Mouse (Mus musculus): ENCODE results near the gene Ints2. TPM values are rescaled to one million over a fixed set of nuclear protein-coding genes. Genes with fewer than 3 reads are reported as not detected.

Ints2 gene
- polyA plus RNA-seq, 1 experiment from 2014 or later: 27.9 TPM

DNA sequence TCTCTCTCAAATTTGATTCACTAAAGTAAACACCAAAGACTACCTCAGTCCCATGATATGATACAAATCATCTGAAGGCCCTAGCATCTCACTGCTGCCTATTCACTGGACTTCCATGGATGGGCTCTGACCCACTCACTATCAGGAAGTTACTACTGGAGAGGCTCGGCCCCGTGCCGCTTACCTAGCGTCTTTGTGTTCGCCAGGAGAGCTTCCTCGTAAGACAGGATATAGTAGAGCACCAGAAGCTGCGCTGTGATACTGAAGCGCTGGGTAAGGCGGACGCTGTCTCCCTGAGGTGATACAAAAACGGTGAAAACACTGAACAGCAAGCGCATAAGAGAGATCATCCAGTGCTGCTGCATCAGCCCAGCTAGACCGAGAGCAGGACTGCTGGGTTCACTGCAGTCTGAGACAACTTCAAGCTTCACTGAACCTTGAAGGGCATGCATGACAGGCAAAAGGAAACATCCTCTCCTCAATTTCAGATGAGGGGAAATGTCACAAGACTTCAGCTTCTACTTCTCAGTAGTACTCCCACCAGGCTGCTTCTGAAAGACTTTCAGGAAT lies 25.5 kb downstream of the Ints2 start:
- Histone ChIP-seq H3K9me3 (ENCODE audit: control insufficient read depth, low read length) (no peaks in the 10 kb centered on the region), H3K36me3 (ENCODE audit: control insufficient read depth, insufficient read depth, low read length) (peaks cover 80% of the 10 kb centered on the region), H3K4me3 (ENCODE audit: low read depth, low read length) (no peak overlapping the region), H3K9ac (ENCODE audit: low read depth, low read length) (no peak overlapping the region), H3K4me2 (ENCODE audit: low read depth, low read length) (no peak overlapping the region), H3K27ac (replicated peaks; ENCODE audit: low read depth, low read length) (no peak overlapping the region), H3K4me1 (ENCODE audit: control insufficient read depth, insufficient read depth, low read length) (no peaks in the 10 kb centered on the region), H3K27me3 (replicated peaks; ENCODE audit: control insufficient read depth, insufficient read depth, low read length) (no peaks in the 10 kb centered on the region)
- no peak for ATAC-seq (ENCODE audit: low read depth)
- WGBS: 95% methylated on average over 13 of the region's 13 CpGs
- no peak for DNase-seq (ENCODE audit: low spot score)

DNA sequence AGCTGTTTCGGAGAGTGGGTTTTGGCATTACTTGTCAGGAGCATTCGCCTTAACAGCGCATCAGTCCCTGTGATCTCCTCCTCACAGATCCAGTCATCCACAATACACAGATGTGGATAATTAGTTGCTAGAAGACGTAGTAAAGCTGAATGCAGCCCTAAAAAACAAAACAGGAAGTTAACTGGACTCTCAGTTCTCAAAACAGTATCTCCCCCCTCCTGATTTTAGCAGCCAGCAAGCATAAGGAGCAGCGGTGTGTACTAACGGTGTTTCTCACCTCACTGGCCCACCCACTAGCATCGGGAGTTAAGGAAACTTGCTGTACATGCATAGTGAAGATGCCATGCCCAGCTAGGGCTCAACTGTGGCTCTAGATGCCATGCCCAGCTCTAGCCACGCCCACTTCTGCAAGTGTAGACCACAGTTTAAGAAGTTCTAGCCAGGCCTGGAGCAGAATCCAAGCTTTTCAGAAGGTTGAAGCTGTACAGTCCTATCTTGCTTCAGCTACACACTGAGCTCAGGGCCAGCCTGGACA lies 30.7 kb downstream of the Ints2 start:
- no peak overlapping the region for H3K27ac ChIP-seq (replicated peaks; ENCODE audit: low read depth, low read length)
- no peak for ATAC-seq (ENCODE audit: low read depth)
- no peaks in the 10 kb centered on the region for H3K27me3 ChIP-seq (replicated peaks; ENCODE audit: control insufficient read depth, insufficient read depth, low read length)
- H3K9ac ChIP-seq (ENCODE audit: low read depth, low read length): no peak overlapping the region
- no peak overlapping the region for H3K4me2 ChIP-seq (ENCODE audit: low read depth, low read length)
- 84% methylated on average over 8 of the region's 8 CpGs for WGBS
- no peak overlapping the region for H3K4me3 ChIP-seq (ENCODE audit: low read depth, low read length)
- DNase-seq (ENCODE audit: low spot score): no peak
- no peaks in the 10 kb centered on the region for H3K9me3 ChIP-seq (ENCODE audit: control insufficient read depth, low read length)
- no peaks in the 10 kb centered on the region for H3K4me1 ChIP-seq (ENCODE audit: control insufficient read depth, insufficient read depth, low read length)
- H3K36me3 ChIP-seq (ENCODE audit: control insufficient read depth, insufficient read depth, low read length): peaks cover 82% of the 10 kb centered on the region

DNA sequence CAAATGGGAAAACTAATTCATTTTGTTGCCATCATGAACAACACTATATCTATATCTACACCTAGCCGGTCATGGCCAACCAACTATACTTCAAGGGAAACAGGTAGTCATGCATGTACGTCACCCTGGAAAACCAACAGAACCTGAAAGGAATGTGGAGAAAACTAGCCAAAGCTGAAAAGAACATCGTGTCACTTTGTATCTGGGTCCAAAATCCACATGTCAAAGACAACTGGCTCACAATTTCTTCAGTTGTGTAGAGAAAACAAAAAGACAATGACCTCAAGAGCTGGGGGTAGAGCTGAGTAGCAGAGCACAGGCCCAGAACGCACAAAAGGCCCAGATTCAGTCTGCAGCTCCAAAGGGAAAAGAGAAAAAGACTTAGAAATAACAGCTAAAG lies 31.6 kb downstream of the Ints2 start:
- 92% methylated on average over 4 of the region's 4 CpGs for WGBS
- no peak for ATAC-seq (ENCODE audit: low read depth)
- Histone ChIP-seq H3K4me1 (ENCODE audit: control insufficient read depth, insufficient read depth, low read length) (no peaks in the 10 kb centered on the region), H3K27ac (replicated peaks; ENCODE audit: low read depth, low read length) (no peak overlapping the region), H3K27me3 (replicated peaks; ENCODE audit: control insufficient read depth, insufficient read depth, low read length) (no peaks in the 10 kb centered on the region), H3K9me3 (ENCODE audit: control insufficient read depth, low read length) (no peaks in the 10 kb centered on the region), H3K4me3 (ENCODE audit: low read depth, low read length) (no peak overlapping the region), H3K4me2 (ENCODE audit: low read depth, low read length) (no peak overlapping the region), H3K9ac (ENCODE audit: low read depth, low read length) (no peak overlapping the region), H3K36me3 (ENCODE audit: control insufficient read depth, insufficient read depth, low read length) (peaks cover 81% of the 10 kb centered on the region)
- no peak for DNase-seq (ENCODE audit: low spot score)

GRCm38 (mm10) chr11:86211803-86212202 lies 45.6 kb downstream of the Ints2 start:
- no peak overlapping the region for H3K4me3 ChIP-seq (ENCODE audit: low read depth, low read length)
- peaks cover 72% of the 10 kb centered on the region for H3K36me3 ChIP-seq (ENCODE audit: control insufficient read depth, insufficient read depth, low read length)
- no peak overlapping the region for H3K4me2 ChIP-seq (ENCODE audit: low read depth, low read length)
- ATAC-seq (ENCODE audit: low read depth): no peak
- no peak overlapping the region for H3K9ac ChIP-seq (ENCODE audit: low read depth, low read length)
- DNase-seq (ENCODE audit: low spot score): no peak
- WGBS: 78% methylated on average over 1 of the region's 1 CpGs
- 0 out of 2 replicates have a peak, but pooled peaks cover 5% of the 10 kb centered on the region for H3K9me3 ChIP-seq (ENCODE audit: control insufficient read depth, low read length)
- no peaks in the 10 kb centered on the region for H3K27me3 ChIP-seq (replicated peaks; ENCODE audit: control insufficient read depth, insufficient read depth, low read length)
- H3K27ac ChIP-seq (replicated peaks; ENCODE audit: low read depth, low read length): no peak overlapping the region
- H3K4me1 ChIP-seq (ENCODE audit: control insufficient read depth, insufficient read depth, low read length): no peaks in the 10 kb centered on the region

DNA sequence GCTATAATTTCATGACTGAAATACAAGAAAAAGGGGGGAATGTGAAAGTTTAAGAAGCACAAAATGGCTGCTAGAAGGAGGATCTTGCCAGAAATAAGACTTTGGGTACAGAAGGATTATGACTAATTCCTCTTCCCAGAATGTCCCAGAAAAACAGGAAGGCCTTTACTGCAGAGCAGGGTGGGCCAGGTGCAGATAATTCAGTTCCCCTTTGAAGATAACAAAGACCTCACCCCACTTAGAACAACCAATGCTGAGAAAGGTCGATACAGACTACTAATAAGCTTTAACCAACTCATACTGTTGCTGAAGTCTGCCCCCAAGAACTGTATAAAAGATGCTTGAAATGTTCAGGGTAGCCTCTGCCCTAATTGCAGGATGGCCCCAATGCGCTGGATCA lies 48.3 kb downstream of the Ints2 start:
- Histone ChIP-seq H3K9ac (ENCODE audit: low read depth, low read length) (no peak overlapping the region), H3K4me2 (ENCODE audit: low read depth, low read length) (no peak overlapping the region), H3K36me3 (ENCODE audit: control insufficient read depth, insufficient read depth, low read length) (peaks cover 75% of the 10 kb centered on the region), H3K9me3 (ENCODE audit: control insufficient read depth, low read length) (peaks cover 24% of the 10 kb centered on the region), H3K4me3 (ENCODE audit: low read depth, low read length) (no peak overlapping the region), H3K27ac (replicated peaks; ENCODE audit: low read depth, low read length) (no peak overlapping the region), H3K4me1 (ENCODE audit: control insufficient read depth, insufficient read depth, low read length) (no peaks in the 10 kb centered on the region), H3K27me3 (replicated peaks; ENCODE audit: control insufficient read depth, insufficient read depth, low read length) (no peaks in the 10 kb centered on the region)
- ATAC-seq (ENCODE audit: low read depth) (no peak), DNase-seq (ENCODE audit: low spot score) (no peak)
- 100% methylated on average over 2 of the region's 2 CpGs for WGBS

DNA sequence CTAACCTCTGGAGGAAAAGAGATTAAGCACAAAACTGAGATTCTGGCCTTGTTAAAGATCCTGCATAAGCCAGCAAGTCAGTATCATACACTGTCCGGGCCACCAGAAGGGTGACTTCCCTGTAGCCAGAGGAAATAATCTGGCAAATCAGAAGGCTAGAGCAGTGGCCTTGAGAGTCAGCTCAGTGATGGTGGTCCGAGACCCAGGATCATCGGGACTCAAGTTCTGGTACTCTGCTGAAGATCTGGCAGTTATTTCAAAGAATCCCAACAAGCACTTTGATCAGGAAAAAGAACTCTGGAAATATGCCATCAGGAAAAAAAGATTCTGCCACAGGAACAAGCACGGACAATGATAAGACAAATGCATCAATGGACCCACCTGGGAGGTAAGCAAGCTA lies 51.5 kb downstream of the Ints2 start:
- DNase-seq (ENCODE audit: low spot score) (no peak), ATAC-seq (ENCODE audit: low read depth) (no peak)
- H3K27me3 ChIP-seq (replicated peaks; ENCODE audit: control insufficient read depth, insufficient read depth, low read length): no peaks in the 10 kb centered on the region
- H3K9ac ChIP-seq (ENCODE audit: low read depth, low read length): no peak overlapping the region
- H3K4me2 ChIP-seq (ENCODE audit: low read depth, low read length): no peak overlapping the region
- H3K27ac ChIP-seq (replicated peaks; ENCODE audit: low read depth, low read length): no peak overlapping the region
- 98% methylated on average over 4 of the region's 4 CpGs for WGBS
- H3K4me1 ChIP-seq (ENCODE audit: control insufficient read depth, insufficient read depth, low read length): no peaks in the 10 kb centered on the region
- peaks cover 38% of the 10 kb centered on the region for H3K9me3 ChIP-seq (ENCODE audit: control insufficient read depth, low read length)
- H3K4me3 ChIP-seq (ENCODE audit: low read depth, low read length): no peak overlapping the region
- peaks cover 76% of the 10 kb centered on the region for H3K36me3 ChIP-seq (ENCODE audit: control insufficient read depth, insufficient read depth, low read length)

DNA sequence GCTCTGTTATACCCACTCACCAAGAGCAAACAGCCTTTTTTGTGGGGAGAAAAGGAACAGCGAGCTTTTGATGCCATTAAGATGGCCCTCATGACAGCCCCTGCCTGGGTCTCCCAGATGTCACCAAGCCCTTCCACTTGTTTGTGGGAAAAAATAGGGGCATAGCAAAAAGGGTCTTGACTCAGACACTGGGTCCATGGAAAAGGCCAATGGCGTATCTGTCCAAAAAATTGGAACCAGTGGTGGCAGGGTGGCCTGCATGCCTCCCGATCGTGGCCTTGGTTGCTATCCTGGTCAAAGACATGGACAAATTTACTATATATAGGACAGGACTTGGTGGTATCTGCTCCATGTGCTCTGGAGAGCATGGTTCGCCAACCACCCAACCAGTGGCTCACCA lies 52.3 kb downstream of the Ints2 start:
- DNase-seq (ENCODE audit: low spot score): no peak
- peaks cover 38% of the 10 kb centered on the region for H3K9me3 ChIP-seq (ENCODE audit: control insufficient read depth, low read length)
- H3K9ac ChIP-seq (ENCODE audit: low read depth, low read length): no peak overlapping the region
- H3K27ac ChIP-seq (replicated peaks; ENCODE audit: low read depth, low read length): no peak overlapping the region
- H3K27me3 ChIP-seq (replicated peaks; ENCODE audit: control insufficient read depth, insufficient read depth, low read length): no peaks in the 10 kb centered on the region
- no peak overlapping the region for H3K4me2 ChIP-seq (ENCODE audit: low read depth, low read length)
- no peaks in the 10 kb centered on the region for H3K4me1 ChIP-seq (ENCODE audit: control insufficient read depth, insufficient read depth, low read length)
- WGBS: 95% methylated on average over 5 of the region's 5 CpGs
- no peak for ATAC-seq (ENCODE audit: low read depth)
- H3K4me3 ChIP-seq (ENCODE audit: low read depth, low read length): no peak overlapping the region
- H3K36me3 ChIP-seq (ENCODE audit: control insufficient read depth, insufficient read depth, low read length): peaks cover 76% of the 10 kb centered on the region

DNA sequence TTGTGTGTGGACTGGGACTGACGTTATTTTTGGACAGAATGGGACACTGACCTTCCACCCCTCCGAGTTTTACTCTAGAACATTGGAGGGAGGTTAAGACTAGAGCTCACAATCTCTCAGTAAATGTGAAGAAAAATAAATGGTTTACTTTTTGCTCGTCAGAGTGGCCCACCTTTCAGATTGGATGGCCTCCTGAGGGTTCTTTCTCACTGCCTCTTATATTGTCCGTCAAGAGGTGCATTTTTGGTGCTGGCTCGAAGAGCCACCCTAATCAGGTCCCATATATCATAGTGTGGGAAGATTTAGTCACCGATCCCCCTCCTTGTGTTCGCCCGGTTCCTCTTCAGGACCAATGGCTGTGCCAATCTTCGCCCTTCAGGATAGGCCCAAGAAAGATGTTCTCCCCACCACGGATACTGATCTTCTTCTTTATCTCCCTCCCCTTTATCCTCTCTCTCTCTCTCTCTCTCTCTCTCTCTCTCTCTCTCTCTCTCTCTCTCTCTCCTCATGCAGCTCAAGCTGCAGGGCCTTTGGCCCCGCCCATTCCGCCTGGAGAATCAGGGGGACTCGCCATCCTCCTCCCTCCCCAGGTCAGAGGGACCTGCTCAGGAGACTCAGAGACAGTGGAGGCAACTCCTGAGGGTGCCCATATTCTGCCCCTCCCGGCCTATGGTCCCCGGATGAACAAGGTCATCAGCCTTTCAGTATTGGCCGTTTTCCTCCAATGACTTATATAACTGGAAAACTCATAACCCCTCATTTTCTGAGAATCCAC lies 55.3 kb downstream of the Ints2 start:
- no peaks in the 10 kb centered on the region for H3K4me1 ChIP-seq (ENCODE audit: control insufficient read depth, insufficient read depth, low read length)
- H3K4me2 ChIP-seq (ENCODE audit: low read depth, low read length): peak overlapping the region; percentile 68
- H3K9me3 ChIP-seq (ENCODE audit: control insufficient read depth, low read length): peaks cover 35% of the 10 kb centered on the region
- peak overlapping the region; percentile 84 for H3K9ac ChIP-seq (ENCODE audit: low read depth, low read length)
- WGBS: 47% methylated on average over 16 of the region's 16 CpGs
- peak overlapping the region; percentile 93 for H3K27ac ChIP-seq (replicated peaks; ENCODE audit: low read depth, low read length)
- DNase-seq (ENCODE audit: low spot score) (peak; percentile 6), ATAC-seq (ENCODE audit: low read depth) (no peak)
- H3K36me3 ChIP-seq (ENCODE audit: control insufficient read depth, insufficient read depth, low read length): peaks cover 48% of the 10 kb centered on the region
- H3K4me3 ChIP-seq (ENCODE audit: low read depth, low read length): peak overlapping the region; percentile 87
- no peaks in the 10 kb centered on the region for H3K27me3 ChIP-seq (replicated peaks; ENCODE audit: control insufficient read depth, insufficient read depth, low read length)
